Mouse (Mus musculus) limb, embryonic 14.5 days (tissue): Measurements from ENCODE around the gene Six1. TPM values are rescaled to one million over a fixed set of nuclear protein-coding genes. Genes with fewer than 3 reads are reported as not detected.

ENCODE experiments used
- ATAC-seq: fragments of 200-750 bp; cut with Nextera tagmentation; 2 replicates; pipeline ENCODE4 v1.8.0; 2017; ENCODE audit warnings: low read depth, moderate number of reproducible peaks, moderate TSS enrichment; ENCODE audit not compliant: low FRiP score
- DNase-seq: peaks from one replicate; pipeline ENCODE4 v3.0.0-alpha.2; 2015; ENCODE audit warnings: low spot score
- H3K27ac ChIP-seq: fragments of 300-500 bp; sonication (generic); replicated peaks from 2 replicates; pipeline ENCODE4 v1.5.1; 2014; ENCODE audit warnings: low read depth, mild to moderate bottlenecking, low read length, moderate library complexity, mixed read lengths
- H3K27me3 ChIP-seq: fragments of 300-500 bp; sonication (generic); 2 replicates; pipeline ENCODE4 v1.6.1; 2014; ENCODE audit warnings: low read length, mixed read lengths; ENCODE audit not compliant: control insufficient read depth, insufficient read depth
- H3K36me3 ChIP-seq: fragments of 300-500 bp; sonication (generic); 2 replicates; pipeline ENCODE4 v1.6.1; 2014; ENCODE audit warnings: mild to moderate bottlenecking, low read length, moderate library complexity, mixed read lengths; ENCODE audit not compliant: control insufficient read depth, insufficient read depth
- H3K4me1 ChIP-seq: fragments of 300-500 bp; sonication (generic); 2 replicates; pipeline ENCODE4 v1.6.1; 2014; ENCODE audit warnings: antibody characterized with exemption, low read length, mixed read lengths; ENCODE audit not compliant: control insufficient read depth, insufficient read depth
- H3K4me2 ChIP-seq: fragments of 300-500 bp; sonication (generic); replicated peaks from 2 replicates; pipeline ENCODE4 v1.6.1; 2014; ENCODE audit warnings: low read depth, mild to moderate bottlenecking, low read length, moderate library complexity; ENCODE audit not compliant: severe bottlenecking
- H3K4me3 ChIP-seq: fragments of 300-500 bp; sonication (generic); replicated peaks from 2 replicates; pipeline ENCODE4 v1.5.1; 2014; ENCODE audit warnings: low read length
- H3K9ac ChIP-seq: fragments of 300-500 bp; sonication (generic); 2 replicates; pipeline ENCODE4 v1.6.1; 2014; ENCODE audit warnings: mild to moderate bottlenecking, low read depth, low read length, moderate library complexity; ENCODE audit not compliant: severe bottlenecking
- H3K9me3 ChIP-seq: fragments of 300-500 bp; sonication (generic); 2 replicates; pipeline ENCODE4 v1.6.1; 2016; ENCODE audit warnings: low read length; ENCODE audit not compliant: control insufficient read depth
- POLR2A ChIP-seq: fragments of 200-500 bp; IDR thresholded peaks from 2 replicates; pipeline ENCODE4 v1.8.0; 2012; ENCODE audit warnings: inconsistent platforms, mild to moderate bottlenecking, moderate library complexity, borderline replicate concordance; ENCODE audit not compliant: insufficient read depth, insufficient read length; ENCODE audit errors: extremely low read depth
- WGBS: fragments of 180-500 bp; shearing (Covaris S2); extraction: QIAGEN DNeasy Blood & Tissue Kit; methylation state at CpG from one replicate; pipeline ENCODE4 v1.1.7; 2014; 5-methylcytosine and 5-hydroxymethylcytosine counted together
- polyA plus RNA-seq, 2 experiments: library from polyadenylated mRNA; depleted of rRNA in 1 of 2; stranded (reverse) in 1 of 2; unstranded in 1 of 2; fragments of >200 nt; fragmentation: Nextera tagmentation in 1 of 2; extraction: Ambion mirVana in 1 of 2; gene quantifications; 2 replicates each; pipeline versions ENCODE4 v1.2.1 to v1.2.3; 2012 to 2014

The Six1 gene
- polyA plus RNA-seq, 2 experiments: 37.6 to 44.6 TPM

GRCm38 (mm10) chr12:73032665-73033064 lies 21.0 kb downstream of the Six1 start:
- H3K9ac ChIP-seq: no peak overlapping the region
- no peak for TF ChIP-seq POLR2A
- ATAC-seq (no peak), DNase-seq (no peak)
- WGBS: 72% methylated on average over 3 of the region's 3 CpGs
- peaks cover 42% of the 10 kb centered on the region for H3K27me3 ChIP-seq
- H3K4me2 ChIP-seq: no peak overlapping the region
- no peak overlapping the region for H3K27ac ChIP-seq
- H3K4me1 ChIP-seq: peaks cover 10% of the 10 kb centered on the region
- no peak overlapping the region for H3K4me3 ChIP-seq
- no peaks in the 10 kb centered on the region for H3K36me3 ChIP-seq
- no peaks in the 10 kb centered on the region for H3K9me3 ChIP-seq

GRCm38 (mm10) chr12:73031315-73031714 lies 22.4 kb downstream of the Six1 start:
- ATAC-seq (no peak), DNase-seq (no peak)
- Histone ChIP-seq H3K4me1 (peaks cover 10% of the 10 kb centered on the region), H3K4me3 (no peak overlapping the region), H3K9ac (no peak overlapping the region), H3K36me3 (no peaks in the 10 kb centered on the region), H3K4me2 (no peak overlapping the region), H3K9me3 (no peaks in the 10 kb centered on the region), H3K27ac (no peak overlapping the region), H3K27me3 (peaks cover 32% of the 10 kb centered on the region)
- WGBS: 32% methylated on average over 4 of the region's 4 CpGs
- no peak for TF ChIP-seq POLR2A

- Histone ChIP-seq H3K36me3 (no peaks in the 10 kb centered on the region), H3K27me3 (no peaks in the 10 kb centered on the region), H3K4me2 (no peak overlapping the region), H3K4me1 (no peaks in the 10 kb centered on the region), H3K9me3 (no peaks in the 10 kb centered on the region), H3K4me3 (no peak overlapping the region), H3K27ac (no peak overlapping the region), H3K9ac (no peak overlapping the region)
- DNase-seq (peak; percentile 67), ATAC-seq (no peak)
- WGBS: 56% methylated on average over 8 of the region's 8 CpGs
- TF ChIP-seq POLR2A: no peak
Measured at GRCm38 (mm10) chr12:73025490-73025889, 28.2 kb downstream of the Six1 start.

GRCm38 (mm10) chr12:73020941-73021340 lies 32.7 kb downstream of the Six1 start:
- TF ChIP-seq POLR2A: no peak
- Histone ChIP-seq H3K4me3 (no peak overlapping the region), H3K9ac (no peak overlapping the region), H3K27ac (no peak overlapping the region), H3K9me3 (no peaks in the 10 kb centered on the region), H3K27me3 (no peaks in the 10 kb centered on the region), H3K4me1 (no peaks in the 10 kb centered on the region), H3K36me3 (no peaks in the 10 kb centered on the region), H3K4me2 (no peak overlapping the region)
- DNase-seq: peak; percentile 90
- ATAC-seq: peak; percentile 55; the same call in 1 of the 2 replicates
- 2% methylated on average over 4 of the region's 4 CpGs for WGBS

GRCm38 (mm10) chr12:73020422-73020821 lies 33.3 kb downstream of the Six1 start:
- no peak for DNase-seq
- H3K4me1 ChIP-seq: no peaks in the 10 kb centered on the region
- TF ChIP-seq POLR2A: no peak
- 15% methylated on average over 3 of the region's 3 CpGs for WGBS
- H3K27ac ChIP-seq: no peak overlapping the region
- H3K36me3 ChIP-seq: no peaks in the 10 kb centered on the region
- H3K9ac ChIP-seq: no peak overlapping the region
- no peaks in the 10 kb centered on the region for H3K27me3 ChIP-seq
- H3K4me3 ChIP-seq: no peak overlapping the region
- ATAC-seq: peak; percentile 34; the same call in 1 of the 2 replicates
- H3K9me3 ChIP-seq: no peaks in the 10 kb centered on the region
- H3K4me2 ChIP-seq: no peak overlapping the region

GRCm38 (mm10) chr12:73018838-73019237 lies 34.8 kb downstream of the Six1 start:
- Histone ChIP-seq H3K27me3 (no peaks in the 10 kb centered on the region), H3K4me1 (no peaks in the 10 kb centered on the region), H3K36me3 (no peaks in the 10 kb centered on the region), H3K4me3 (no peak overlapping the region), H3K9ac (no peak overlapping the region), H3K4me2 (no peak overlapping the region), H3K9me3 (no peaks in the 10 kb centered on the region), H3K27ac (no peak overlapping the region)
- ATAC-seq: no peak
- no peak for TF ChIP-seq POLR2A
- no peak for DNase-seq
- WGBS: 70% methylated on average over 4 of the region's 4 CpGs
